Mouse (Mus musculus) bone marrow, adult 2 months (tissue): ENCODE data around the gene Rhbg. TPM values are rescaled to one million over a fixed set of nuclear protein-coding genes. Genes with fewer than 3 reads are reported as not detected.

Experiments used
- H3K27ac ChIP-seq: fragments of 200-500 bp; 2 replicates; pipeline ENCODE4 v1.5.1; 2012; ENCODE audit warnings: low read depth, mild to moderate bottlenecking, control low read depth, inconsistent platforms, low read length; ENCODE audit not compliant: control insufficient read depth, poor library complexity, insufficient read depth
- H3K4me1 ChIP-seq: fragments of 200-500 bp; 2 replicates; pipeline ENCODE4 v1.6.1; 2011; ENCODE audit warnings: low read length; ENCODE audit not compliant: control insufficient read depth, insufficient read depth
- H3K4me3 ChIP-seq: fragments of 200-500 bp; replicated peaks from 2 replicates; pipeline ENCODE3; 2011; ENCODE audit warnings: mild to moderate bottlenecking, low read depth, low read length, control low read depth; ENCODE audit not compliant: control insufficient read depth
- CTCF ChIP-seq: fragments of 200-500 bp; IDR thresholded peaks from 2 replicates; pipeline ENCODE4 v1.5.1; 2011; ENCODE audit warnings: low read length, control low read depth; ENCODE audit not compliant: control insufficient read depth, insufficient read depth
- POLR2A ChIP-seq: fragments of 200-500 bp; IDR thresholded peaks from 2 replicates; pipeline ENCODE4 v1.6.1; 2011; ENCODE audit warnings: low read depth, mild to moderate bottlenecking, control low read depth, low read length, borderline replicate concordance; ENCODE audit not compliant: control insufficient read depth
- WGBS: fragments of 180-500 bp; shearing (Covaris S2); methylation state at CpG from one replicate; pipeline ENCODE4 v1.1.7; 2018; 5-methylcytosine and 5-hydroxymethylcytosine counted together
- polyA plus RNA-seq: library from polyadenylated mRNA; stranded (reverse); fragments of >200 nt; gene quantifications from 2 replicates; pipeline ENCODE4 v1.2.4, GENCODE M21; 2011; ENCODE audit warnings: low replicate concordance; ENCODE audit not compliant: missing spikeins, insufficient read depth, insufficient read length

Rhbg gene
- polyA plus RNA-seq, 1 experiment, result not detected

GRCm38 (mm10) chr3:88198505-88199020, 55.9 kb downstream of the Rhbg start:
- 19% methylated on average over 9 of the region's 9 CpGs for WGBS
- H3K4me1 ChIP-seq, result no peaks in the 10 kb centered on the region
- no peak overlapping the region for H3K4me3 ChIP-seq
- H3K27ac ChIP-seq, result no peak overlapping the region
- TF ChIP-seq POLR2A (no peak), CTCF (no peak)

- no peak for TF ChIP-seq CTCF
- TF ChIP-seq POLR2A, result no peak
- 46% methylated on average over 10 of the region's 10 CpGs for WGBS
- Histone ChIP-seq H3K4me3 (no peak overlapping the region), H3K4me1 (no peaks in the 10 kb centered on the region), H3K27ac (no peak overlapping the region)
These were observed 56.6 kb downstream of the Rhbg start for GRCm38 (mm10) chr3:88197741-88198504.

Other genes with a start within 250 kb of the Rhbg start
- gene Hapln2, start 227.1 kb downstream of the Rhbg start, polyA plus RNA-seq, result not detected in 2 replicates
- gene Gpatch4, start 211.6 kb downstream of the Rhbg start, polyA plus RNA-seq, result 36.2 and 40.5 TPM in 2 replicates
- gene Naxe, start 196.2 kb downstream of the Rhbg start, polyA plus RNA-seq, result 17.1 and 54.7 TPM in 2 replicates
- not detected in 2 replicates for gene Ttc24, start 176.4 kb downstream of the Rhbg start, polyA plus RNA-seq
- 11.5 and 21.5 TPM in 2 replicates for gene Iqgap3, start 172.7 kb downstream of the Rhbg start, polyA plus RNA-seq
- 39.7 and 64.7 TPM in 2 replicates for gene Mef2d, start 112.3 kb downstream of the Rhbg start, polyA plus RNA-seq
- gene Gm38392, start 32.5 kb upstream of the Rhbg start, polyA plus RNA-seq, result not detected in 2 replicates
- 2.1 and 16.1 TPM in 2 replicates for gene Tsacc, start 42.3 kb upstream of the Rhbg start, polyA plus RNA-seq
- 63.5 and 81.0 TPM in 2 replicates for gene Cct3, start 42.4 kb upstream of the Rhbg start, polyA plus RNA-seq
- gene Glmp, start 70.3 kb upstream of the Rhbg start, polyA plus RNA-seq, result 18.0 and 79.0 TPM in 2 replicates
- gene Tmem79, start 81.4 kb upstream of the Rhbg start, polyA plus RNA-seq, result 1.8 and 3.1 TPM in 2 replicates
- 37.2 and 65.6 TPM in 2 replicates for gene Smg5, start 81.6 kb upstream of the Rhbg start, polyA plus RNA-seq
- 3.6 TPM in 1 of 2 replicates, not detected in the other for gene Paqr6, start 109.9 kb upstream of the Rhbg start, polyA plus RNA-seq
- gene Bglap3, start 118.0 kb upstream of the Rhbg start, polyA plus RNA-seq, result 2.0 TPM in 1 of 2 replicates, not detected in the other
- gene Bglap2, start 124.0 kb upstream of the Rhbg start, polyA plus RNA-seq, result 13.5 and 129 TPM in 2 replicates
- 56.2 and 336 TPM in 2 replicates for gene Bglap, start 129.8 kb upstream of the Rhbg start, polyA plus RNA-seq
- 60.1 and 67.5 TPM in 2 replicates for gene Pmf1, start 155.6 kb upstream of the Rhbg start, polyA plus RNA-seq
- 15.7 and 17.4 TPM in 2 replicates for gene Slc25a44, start 170.4 kb upstream of the Rhbg start, polyA plus RNA-seq
- gene Sema4a, start 206.5 kb upstream of the Rhbg start, polyA plus RNA-seq, result 43.9 and 131 TPM in 2 replicates